Mouse (Mus musculus) neural tube, embryonic 11.5 days (tissue): ENCODE measurements around the gene Anp32a. TPM values are rescaled to one million over a fixed set of nuclear protein-coding genes. Genes with fewer than 3 reads are reported as not detected.

Source experiments
- ATAC-seq: fragments of 200-750 bp; cut with Nextera tagmentation; 2 replicates; pipeline ENCODE4 v1.8.0; 2017; ENCODE audit warnings: moderate number of reproducible peaks, mild to moderate bottlenecking, moderate TSS enrichment, moderate library complexity; ENCODE audit not compliant: insufficient read depth, low FRiP score, low TSS enrichment
- DNase-seq: peaks from one replicate; pipeline ENCODE4 v3.0.0-alpha.2; 2015; ENCODE audit warnings: low spot score
- H3K27ac ChIP-seq: fragments of 300-500 bp; sonication (generic); 2 replicates; pipeline ENCODE4 v1.5.1; 2014; ENCODE audit warnings: low read depth, mild to moderate bottlenecking, low read length
- H3K27me3 ChIP-seq: fragments of 300-500 bp; sonication (generic); 2 replicates; pipeline ENCODE4 v1.6.1; 2014; ENCODE audit warnings: mild to moderate bottlenecking, low read length, mixed read lengths; ENCODE audit not compliant: control insufficient read depth, insufficient read depth
- H3K36me3 ChIP-seq: fragments of 300-500 bp; sonication (generic); 2 replicates; pipeline ENCODE4 v1.6.1; 2014; ENCODE audit warnings: mild to moderate bottlenecking, low read length, moderate library complexity, mixed read lengths; ENCODE audit not compliant: control insufficient read depth, insufficient read depth
- H3K4me1 ChIP-seq: fragments of 300-500 bp; sonication (generic); 2 replicates; pipeline ENCODE4 v1.6.1; 2014; ENCODE audit warnings: low read length, mixed read lengths; ENCODE audit not compliant: control insufficient read depth, insufficient read depth
- H3K4me2 ChIP-seq: fragments of 300-500 bp; sonication (generic); 2 replicates; pipeline ENCODE4 v1.6.1; 2014; ENCODE audit warnings: low read depth, mild to moderate bottlenecking, moderate library complexity
- H3K4me3 ChIP-seq: fragments of 300-500 bp; sonication (generic); 2 replicates; pipeline ENCODE4 v1.5.1; 2014; ENCODE audit warnings: low read depth, low read length
- H3K9ac ChIP-seq: fragments of 300-500 bp; sonication (generic); 2 replicates; pipeline ENCODE4 v1.6.1; 2014; ENCODE audit warnings: mild to moderate bottlenecking, low read length
- H3K9me3 ChIP-seq: fragments of 300-500 bp; sonication (generic); 2 replicates; pipeline ENCODE4 v1.6.1; 2016; ENCODE audit warnings: low read length; ENCODE audit not compliant: control insufficient read depth
- WGBS: fragments of 180-500 bp; shearing (Covaris S2); extraction: QIAGEN DNeasy Blood & Tissue Kit; methylation state at CpG from one replicate; pipeline ENCODE4 v1.1.7; 2014; 5-methylcytosine and 5-hydroxymethylcytosine counted together
- polyA plus RNA-seq: library from polyadenylated mRNA; unstranded; fragments of >200 nt; fragmentation: Nextera tagmentation; extraction: Ambion mirVana; gene quantifications from 2 replicates; pipeline ENCODE4 v1.2.1, GENCODE M21; 2014

Gene Anp32a
- polyA plus RNA-seq: 125 and 138 TPM in 2 replicates

- H3K36me3 ChIP-seq: no peaks in the 10 kb centered on the region
- peak; percentile 97 for DNase-seq
- no peaks in the 10 kb centered on the region for H3K9me3 ChIP-seq
- H3K4me2 ChIP-seq: peak within 1 kb of the TSS; percentile 93
- peak within 1 kb of the TSS; percentile 98 for H3K9ac ChIP-seq
- H3K27me3 ChIP-seq: no peaks in the 10 kb centered on the region
- peak; percentile 91 for ATAC-seq
- peak within 1 kb of the TSS; percentile 97 for H3K27ac ChIP-seq
- peak within 1 kb of the TSS; percentile 85 for H3K4me3 ChIP-seq
- H3K4me1 ChIP-seq: peaks cover 10% of the 10 kb centered on the region
- WGBS: 1% methylated on average over 29 of the region's 34 CpGs
Measured at GRCm38 (mm10) chr9:62341123-62341486, at the start of gene Anp32a. Anp32a (plus strand) TSS chr9:62341293.

- H3K9me3 ChIP-seq: no peaks in the 10 kb centered on the region
- H3K4me2 ChIP-seq: no peak overlapping the region
- no peak for ATAC-seq
- H3K9ac ChIP-seq: no peak overlapping the region
- DNase-seq: peak; percentile 80
- H3K27me3 ChIP-seq: no peaks in the 10 kb centered on the region
- no peaks in the 10 kb centered on the region for H3K36me3 ChIP-seq
- H3K4me3 ChIP-seq: no peak overlapping the region
- 29% methylated on average over 7 of the region's 7 CpGs for WGBS
- no peaks in the 10 kb centered on the region for H3K4me1 ChIP-seq
- no peak overlapping the region for H3K27ac ChIP-seq
Measured at GRCm38 (mm10) chr9:62295006-62295698, 45.9 kb upstream of the Anp32a start.

GRCm38 (mm10) chr9:62296891-62297290 is 44.2 kb upstream of the Anp32a start:
- ATAC-seq (no peak), DNase-seq (no peak)
- Histone ChIP-seq H3K27ac (no peak overlapping the region), H3K9ac (no peak overlapping the region), H3K4me3 (no peak overlapping the region), H3K27me3 (no peaks in the 10 kb centered on the region), H3K4me1 (no peaks in the 10 kb centered on the region), H3K4me2 (no peak overlapping the region), H3K36me3 (no peaks in the 10 kb centered on the region), H3K9me3 (no peaks in the 10 kb centered on the region)
- 71% methylated on average over 1 of the region's 1 CpGs for WGBS

- H3K27ac ChIP-seq: no peak overlapping the region
- H3K4me3 ChIP-seq: no peak overlapping the region
- H3K27me3 ChIP-seq: no peaks in the 10 kb centered on the region
- no peaks in the 10 kb centered on the region for H3K9me3 ChIP-seq
- no peaks in the 10 kb centered on the region for H3K36me3 ChIP-seq
- H3K4me2 ChIP-seq: no peak overlapping the region
- H3K9ac ChIP-seq: no peak overlapping the region
- no peak for ATAC-seq
- no peaks in the 10 kb centered on the region for H3K4me1 ChIP-seq
- DNase-seq: no peak
- WGBS: 93% methylated on average over 6 of the region's 6 CpGs
Measured at GRCm38 (mm10) chr9:62315556-62315955, 25.5 kb upstream of the Anp32a start.

DNA sequence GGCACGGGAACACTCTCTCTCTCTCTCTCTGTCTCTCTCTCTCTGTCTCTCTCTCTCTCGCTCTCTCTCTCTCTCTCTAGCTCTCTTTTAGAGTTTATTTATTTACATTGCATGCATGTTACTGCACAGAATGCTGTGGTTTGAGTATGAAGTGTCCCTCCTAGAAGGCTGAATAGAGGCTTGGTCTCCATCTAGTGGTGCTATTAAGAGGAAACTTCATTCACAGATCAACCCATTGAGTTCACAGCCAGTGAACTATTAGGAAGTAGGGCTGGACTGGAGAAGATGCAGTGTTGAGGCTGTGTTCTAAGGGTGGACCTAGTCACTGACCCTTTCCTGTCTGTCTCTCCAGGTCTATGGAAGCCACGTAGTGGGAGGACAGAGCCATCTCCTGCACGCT is 22.4 kb upstream of the Anp32a start:
- ATAC-seq (no peak), DNase-seq (no peak)
- WGBS: 86% methylated on average over 4 of the region's 4 CpGs
- H3K9me3 ChIP-seq: no peaks in the 10 kb centered on the region
- no peaks in the 10 kb centered on the region for H3K27me3 ChIP-seq
- no peak overlapping the region for H3K4me3 ChIP-seq
- no peak overlapping the region for H3K27ac ChIP-seq
- H3K9ac ChIP-seq: no peak overlapping the region
- H3K4me1 ChIP-seq: no peaks in the 10 kb centered on the region
- no peak overlapping the region for H3K4me2 ChIP-seq
- H3K36me3 ChIP-seq: no peaks in the 10 kb centered on the region

- Histone ChIP-seq H3K36me3 (no peaks in the 10 kb centered on the region), H3K27ac (no peak overlapping the region), H3K27me3 (no peaks in the 10 kb centered on the region), H3K9ac (no peak overlapping the region), H3K9me3 (no peaks in the 10 kb centered on the region), H3K4me2 (no peak overlapping the region), H3K4me3 (no peak overlapping the region), H3K4me1 (no peaks in the 10 kb centered on the region)
- ATAC-seq: no peak
- no peak for DNase-seq
- WGBS: 82% methylated on average over 1 of the region's 1 CpGs
Measured at GRCm38 (mm10) chr9:62323816-62324215, 17.3 kb upstream of the Anp32a start.

DNA sequence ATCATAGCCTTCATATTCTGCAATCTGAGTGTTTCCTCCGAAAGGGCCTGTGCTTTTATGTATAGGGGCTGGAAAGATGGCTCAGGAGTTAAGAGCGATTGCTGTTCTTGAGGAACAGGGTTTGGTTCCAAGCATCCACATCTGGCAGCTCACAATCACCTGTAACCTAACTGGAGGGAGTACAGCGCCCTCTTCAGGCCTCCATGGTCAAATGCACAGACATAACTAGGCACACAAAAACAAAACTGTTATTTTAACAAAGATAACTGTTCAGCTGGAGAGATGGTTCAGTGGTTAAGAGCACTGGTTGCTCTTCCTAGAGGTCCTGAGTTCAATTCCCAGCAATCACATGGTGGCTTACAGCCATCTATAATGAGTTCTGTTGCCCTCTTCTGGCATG is 15.1 kb upstream of the Anp32a start:
- Histone ChIP-seq H3K4me2 (no peak overlapping the region), H3K27ac (no peak overlapping the region), H3K9ac (no peak overlapping the region), H3K4me1 (no peaks in the 10 kb centered on the region), H3K36me3 (no peaks in the 10 kb centered on the region), H3K4me3 (no peak overlapping the region), H3K27me3 (no peaks in the 10 kb centered on the region), H3K9me3 (no peaks in the 10 kb centered on the region)
- no peak for ATAC-seq
- DNase-seq: no peak
- WGBS: 66% methylated on average over 3 of the region's 3 CpGs

DNA sequence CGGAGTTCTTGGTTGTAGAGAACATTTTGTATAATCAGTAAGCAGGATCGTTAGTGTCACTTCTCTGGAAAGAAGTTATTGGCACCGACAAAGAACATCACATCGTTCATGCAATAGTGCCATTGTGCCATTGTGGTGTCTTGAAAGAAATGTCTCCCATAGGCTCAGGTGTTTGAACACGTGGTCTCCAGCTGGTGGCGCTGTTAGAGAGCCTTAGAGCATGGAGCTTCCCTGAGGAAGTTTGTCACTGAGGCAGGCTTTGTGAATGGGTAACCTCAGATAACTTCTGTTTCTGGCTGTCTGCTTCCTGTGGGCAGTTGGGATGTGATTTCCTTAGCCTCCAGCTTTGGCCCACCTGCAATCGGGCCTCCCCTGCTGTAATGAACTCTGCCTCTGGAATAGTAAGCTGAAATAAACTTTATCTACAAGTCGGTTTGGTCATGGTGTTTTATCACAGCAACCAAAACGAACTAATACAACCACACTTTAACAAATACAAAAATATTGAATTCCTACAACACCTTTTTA is 6.7 kb upstream of the Anp32a start:
- Histone ChIP-seq H3K4me3 (no peak overlapping the region), H3K27me3 (no peaks in the 10 kb centered on the region), H3K9ac (no peak overlapping the region), H3K4me1 (no peaks in the 10 kb centered on the region), H3K36me3 (no peaks in the 10 kb centered on the region), H3K27ac (no peak overlapping the region), H3K9me3 (no peaks in the 10 kb centered on the region), H3K4me2 (no peak overlapping the region)
- 91% methylated on average over 9 of the region's 9 CpGs for WGBS
- ATAC-seq: no peak
- no peak for DNase-seq

DNA sequence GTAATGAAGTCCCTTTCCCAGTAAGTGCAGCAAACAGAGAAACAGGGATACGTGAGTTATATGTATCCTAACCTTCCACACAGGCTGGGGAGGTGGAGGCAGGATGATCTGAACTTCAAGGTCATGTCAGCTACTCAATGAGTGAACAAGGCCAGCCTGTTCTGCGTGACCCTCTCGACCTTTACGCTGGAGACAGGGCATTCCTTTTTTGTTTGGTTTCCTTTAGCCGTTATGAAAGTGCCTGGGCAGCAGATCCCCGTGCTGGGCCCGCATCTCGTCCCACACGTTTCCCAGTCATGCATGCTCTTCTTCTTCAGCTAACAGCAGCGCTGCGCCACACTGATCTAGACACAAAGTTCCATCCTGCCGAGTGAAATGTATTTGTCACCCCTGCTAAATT is 5.7 kb upstream of the Anp32a start:
- Histone ChIP-seq H3K27ac (no peak overlapping the region), H3K9me3 (no peaks in the 10 kb centered on the region), H3K4me1 (no peaks in the 10 kb centered on the region), H3K4me2 (no peak overlapping the region), H3K4me3 (no peak overlapping the region), H3K9ac (no peak overlapping the region), H3K27me3 (no peaks in the 10 kb centered on the region), H3K36me3 (no peaks in the 10 kb centered on the region)
- DNase-seq (no peak), ATAC-seq (no peak)
- WGBS: 60% methylated on average over 12 of the region's 12 CpGs
